Mouse (Mus musculus): Measurements from ENCODE around the gene Adap2. TPM values are rescaled to one million over a fixed set of nuclear protein-coding genes. Genes with fewer than 3 reads are reported as not detected.

Gene Adap2
- polyA plus RNA-seq, 1 experiment from 2014 or later, result 4.3 TPM

- H3K27me3 ChIP-seq (replicated peaks), result no peaks in the 10 kb centered on the region
- WGBS, result 58% methylated on average over 5 of the region's 5 CpGs
- H3K4me1 ChIP-seq, result peaks cover 5% of the 10 kb centered on the region
- no peak overlapping the region for H3K4me3 ChIP-seq
- no peak overlapping the region for H3K4me2 ChIP-seq
- no peaks in the 10 kb centered on the region for H3K9me3 ChIP-seq
- no peak overlapping the region for H3K9ac ChIP-seq
- no peaks in the 10 kb centered on the region for H3K36me3 ChIP-seq (replicated peaks)
- ATAC-seq (replicated peaks), result no peak
- no peak overlapping the region for H3K27ac ChIP-seq
Measured at GRCm38 (mm10) chr11:80204941-80205340, 51.0 kb downstream of the Adap2 start.

- peak overlapping the region; percentile 94; the same call in 1 of the 2 replicates for H3K27ac ChIP-seq
- H3K27me3 ChIP-seq (replicated peaks), result no peaks in the 10 kb centered on the region
- H3K36me3 ChIP-seq (replicated peaks), result no peaks in the 10 kb centered on the region
- peak; percentile 77 for ATAC-seq (replicated peaks)
- 36% methylated on average over 7 of the region's 7 CpGs for WGBS
- H3K4me3 ChIP-seq, result peak overlapping the region; percentile 79
- H3K9me3 ChIP-seq, result no peaks in the 10 kb centered on the region
- no peak overlapping the region for H3K4me2 ChIP-seq
- H3K9ac ChIP-seq, result no peak overlapping the region
- peaks cover 18% of the 10 kb centered on the region for H3K4me1 ChIP-seq
Measured at GRCm38 (mm10) chr11:80208465-80208859, 54.6 kb downstream of the Adap2 start.

GRCm38 (mm10) chr11:80208860-80209800, 55.2 kb downstream of the Adap2 start, which contains the start of gene Rhot1:
Gene Rhot1, plus strand, starts transcription at chr11:80209019.
- under 1% methylated on average over 70 of the region's 78 CpGs for WGBS
- Histone ChIP-seq H3K9ac (peak within 1 kb of the TSS; percentile 99), H3K27me3 (replicated peaks) (no peaks in the 10 kb centered on the region), H3K4me2 (peak within 1 kb of the TSS; percentile 55), H3K4me3 (peak within 1 kb of the TSS; percentile 79), H3K4me1 (peaks cover 18% of the 10 kb centered on the region), H3K36me3 (replicated peaks) (0 out of 2 replicates have a peak, but pooled peaks cover 3% of the 10 kb centered on the region), H3K9me3 (no peaks in the 10 kb centered on the region), H3K27ac (peak within 1 kb of the TSS; percentile 94)
- ATAC-seq (replicated peaks), result peak; percentile 95

- peaks cover 18% of the 10 kb centered on the region for H3K4me1 ChIP-seq
- ATAC-seq (replicated peaks), result no peak
- H3K36me3 ChIP-seq (replicated peaks), result 0 out of 2 replicates have a peak, but pooled peaks cover 3% of the 10 kb centered on the region
- H3K9ac ChIP-seq, result no peak overlapping the region
- WGBS, result 54% methylated on average over 6 of the region's 6 CpGs
- no peak overlapping the region for H3K27ac ChIP-seq
- no peaks in the 10 kb centered on the region for H3K9me3 ChIP-seq
- peak overlapping the region; percentile 79; the same call in 1 of the 2 replicates for H3K4me3 ChIP-seq
- H3K4me2 ChIP-seq, result peak overlapping the region; percentile 55
- H3K27me3 ChIP-seq (replicated peaks), result no peaks in the 10 kb centered on the region
Measured at GRCm38 (mm10) chr11:80210321-80210720, 56.4 kb downstream of the Adap2 start.

GRCm38 (mm10) chr11:80212282-80212681, 58.4 kb downstream of the Adap2 start:
- Histone ChIP-seq H3K4me3 (no peak overlapping the region), H3K4me1 (peaks cover 18% of the 10 kb centered on the region), H3K27me3 (replicated peaks) (no peaks in the 10 kb centered on the region), H3K36me3 (replicated peaks) (0 out of 2 replicates have a peak, but pooled peaks cover 3% of the 10 kb centered on the region), H3K4me2 (no peak overlapping the region), H3K9me3 (no peaks in the 10 kb centered on the region), H3K27ac (no peak overlapping the region), H3K9ac (no peak overlapping the region)
- no peak for ATAC-seq (replicated peaks)
- WGBS, result 93% methylated on average over 2 of the region's 2 CpGs

GRCm38 (mm10) chr11:80215291-80215690, 61.4 kb downstream of the Adap2 start:
- no peak overlapping the region for H3K4me2 ChIP-seq
- no peak overlapping the region for H3K9ac ChIP-seq
- H3K27ac ChIP-seq, result no peak overlapping the region
- H3K27me3 ChIP-seq (replicated peaks), result no peaks in the 10 kb centered on the region
- H3K36me3 ChIP-seq (replicated peaks), result peaks cover 3% of the 10 kb centered on the region; the same call in 1 of the 2 replicates
- ATAC-seq (replicated peaks), result no peak
- H3K4me3 ChIP-seq, result no peak overlapping the region
- 92% methylated on average over 3 of the region's 3 CpGs for WGBS
- peaks cover 10% of the 10 kb centered on the region for H3K4me1 ChIP-seq
- no peaks in the 10 kb centered on the region for H3K9me3 ChIP-seq

GRCm38 (mm10) chr11:80218657-80219293, 64.9 kb downstream of the Adap2 start:
- no peak for ATAC-seq (replicated peaks)
- 89% methylated on average over 11 of the region's 11 CpGs for WGBS
- Histone ChIP-seq H3K9ac (no peak overlapping the region), H3K9me3 (no peaks in the 10 kb centered on the region), H3K36me3 (replicated peaks) (peaks cover 9% of the 10 kb centered on the region), H3K27ac (no peak overlapping the region), H3K4me2 (no peak overlapping the region), H3K4me3 (no peak overlapping the region), H3K27me3 (replicated peaks) (no peaks in the 10 kb centered on the region), H3K4me1 (no peaks in the 10 kb centered on the region)

Other genes starting within 250 kb of the Adap2 start
- gene Utp6, start 191.7 kb upstream of the Adap2 start, polyA plus RNA-seq (2015; fragmentation: Nextera tagmentation; extraction: Ambion mirVana), result 36.2 and 37.0 TPM in 2 replicates
- gene Suz12, start 161.0 kb upstream of the Adap2 start, polyA plus RNA-seq (2015; fragmentation: Nextera tagmentation; extraction: Ambion mirVana), result 12.6 and 13.8 TPM in 2 replicates
- gene Crlf3, start 73.1 kb upstream of the Adap2 start, polyA plus RNA-seq (2015; fragmentation: Nextera tagmentation; extraction: Ambion mirVana), result 11.9 and 12.3 TPM in 2 replicates
- gene Atad5, start 64.7 kb upstream of the Adap2 start, polyA plus RNA-seq (2015; fragmentation: Nextera tagmentation; extraction: Ambion mirVana), result 5.1 TPM in 2 replicates
- 20.2 and 22.4 TPM in 2 replicates for gene Tefm, start 11.9 kb upstream of the Adap2 start, polyA plus RNA-seq (2015; fragmentation: Nextera tagmentation; extraction: Ambion mirVana)
- 3.3 and 3.9 TPM in 2 replicates for gene Rnf135, start 29.7 kb downstream of the Adap2 start, polyA plus RNA-seq (2015; fragmentation: Nextera tagmentation; extraction: Ambion mirVana)
- gene Rhot1, start 54.9 kb downstream of the Adap2 start, polyA plus RNA-seq (2015; fragmentation: Nextera tagmentation; extraction: Ambion mirVana), result 72.7 and 74.7 TPM in 2 replicates
- 9.2 and 10.8 TPM in 2 replicates for gene Rhbdl3, start 146.8 kb downstream of the Adap2 start, polyA plus RNA-seq (2015; fragmentation: Nextera tagmentation; extraction: Ambion mirVana)
- gene 5730455P16Rik, start 223.9 kb downstream of the Adap2 start, polyA plus RNA-seq (2015; fragmentation: Nextera tagmentation; extraction: Ambion mirVana), result 33.9 and 37.4 TPM in 2 replicates
- gene Zfp207, start 229.2 kb downstream of the Adap2 start, polyA plus RNA-seq (2015; fragmentation: Nextera tagmentation; extraction: Ambion mirVana), result 183 and 194 TPM in 2 replicates

Data from midbrain, embryonic 15.5 days (tissue).